Mouse (Mus musculus) midbrain, embryonic 11.5 days (tissue): ENCODE data around the gene Nxpe4. TPM values are rescaled to one million over a fixed set of nuclear protein-coding genes. Genes with fewer than 3 reads are reported as not detected.
A peak's percentile ranks its signal among the peaks of the same experiment; 100 is the strongest.
"Not testable (repeated sequence)": the region's sequence is repeated elsewhere in the genome, so short reads cannot be mapped to it uniquely, and the experiment has no call there.

Experiments used
- ATAC-seq: fragments of 200-750 bp; cut with Nextera tagmentation; 2 replicates; pipeline ENCODE4 v1.8.0; 2017; ENCODE audit warnings: moderate TSS enrichment, moderate library complexity; ENCODE audit not compliant: low FRiP score
- DNase-seq: peaks from one replicate; pipeline ENCODE4 v3.0.0; 2015; ENCODE audit warnings: low spot score; ENCODE audit errors: missing footprints
- H3K27ac ChIP-seq: fragments of 300-500 bp; sonication (generic); 2 replicates; pipeline ENCODE4 v1.5.1; 2014; ENCODE audit warnings: low read depth, low read length
- H3K27me3 ChIP-seq: fragments of 300-500 bp; sonication (generic); 2 replicates; pipeline ENCODE4 v1.6.1; 2014; ENCODE audit warnings: mild to moderate bottlenecking, low read length, moderate library complexity, mixed read lengths; ENCODE audit not compliant: control insufficient read depth, insufficient read depth
- H3K36me3 ChIP-seq: fragments of 300-500 bp; sonication (generic); 2 replicates; pipeline ENCODE4 v1.6.1; 2014; ENCODE audit warnings: mild to moderate bottlenecking, low read length, moderate library complexity, mixed read lengths; ENCODE audit not compliant: control insufficient read depth, insufficient read depth
- H3K4me1 ChIP-seq: fragments of 300-500 bp; sonication (generic); 2 replicates; pipeline ENCODE4 v1.6.1; 2014; ENCODE audit warnings: low read length; ENCODE audit not compliant: control insufficient read depth, insufficient read depth
- H3K4me2 ChIP-seq: fragments of 300-500 bp; sonication (generic); 2 replicates; pipeline ENCODE4 v1.6.1; 2014; ENCODE audit warnings: mild to moderate bottlenecking, moderate library complexity
- H3K4me3 ChIP-seq: fragments of 300-500 bp; sonication (generic); 2 replicates; pipeline ENCODE4 v1.5.1; 2014; ENCODE audit warnings: low read depth, low read length
- H3K9ac ChIP-seq: fragments of 300-500 bp; sonication (generic); 2 replicates; pipeline ENCODE4 v1.6.1; 2014; ENCODE audit warnings: low read length
- H3K9me3 ChIP-seq: fragments of 300-500 bp; sonication (generic); 2 replicates; pipeline ENCODE4 v1.6.1; 2016; ENCODE audit warnings: low read length; ENCODE audit not compliant: control insufficient read depth
- WGBS: fragments of 180-500 bp; shearing (Covaris S2); extraction: QIAGEN DNeasy Blood & Tissue Kit; methylation state at CpG from one replicate; pipeline ENCODE4 v1.1.7; 2014; 5-methylcytosine and 5-hydroxymethylcytosine counted together
- polyA plus RNA-seq: library from polyadenylated mRNA; unstranded; fragments of >200 nt; fragmentation: Nextera tagmentation; extraction: Ambion mirVana; gene quantifications from 2 replicates; pipeline ENCODE4 v1.2.1, GENCODE M21; 2014

Nxpe4 gene
- 7.6 and 9.3 TPM in 2 replicates for polyA plus RNA-seq

DNA sequence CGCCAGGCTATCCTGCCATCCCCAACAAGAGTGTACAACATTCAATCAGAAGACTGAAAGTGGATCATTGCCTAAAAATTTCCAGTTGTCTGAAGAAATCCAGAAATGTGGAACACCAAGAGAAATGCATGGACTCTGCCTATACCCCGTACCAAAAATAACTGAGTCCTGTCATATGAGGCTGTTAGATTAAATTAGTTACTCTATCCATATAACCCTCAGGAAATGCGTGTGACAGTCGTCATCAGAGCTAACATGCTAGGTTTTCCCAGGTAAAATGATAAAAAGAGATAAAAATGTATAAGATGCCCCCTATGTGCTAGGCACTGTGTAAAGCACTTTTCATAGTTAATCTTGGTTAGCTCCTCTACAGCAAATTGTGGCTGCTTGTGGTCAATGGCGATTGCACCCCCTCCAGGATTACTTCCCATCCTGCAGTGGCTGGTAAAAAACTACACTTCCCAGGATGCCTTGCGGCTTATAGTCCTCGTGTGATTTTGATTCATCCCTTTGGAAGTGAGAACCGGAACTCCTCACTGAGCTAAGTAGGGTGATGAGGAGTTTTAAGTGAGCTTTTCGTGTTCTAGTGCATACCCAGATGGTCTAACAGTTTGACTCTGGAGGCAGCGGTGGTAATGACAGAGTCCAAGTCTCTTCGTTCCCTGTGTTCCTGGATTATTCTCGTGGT is at the start of gene Nxpe4:
Gene Nxpe4, plus strand, starts transcription at position 519 of the 688 bp plus-strand sequence.
- peak; percentile 98 for DNase-seq
- H3K9me3 ChIP-seq = no peaks in the 10 kb centered on the region
- H3K27ac ChIP-seq = no peak within 1 kb of the TSS
- H3K36me3 ChIP-seq = no peaks in the 10 kb centered on the region
- peak within 1 kb of the TSS; percentile 39 for H3K4me3 ChIP-seq
- peak within 1 kb of the TSS; percentile 47 for H3K4me2 ChIP-seq
- peak; percentile 77 for ATAC-seq
- H3K27me3 ChIP-seq = no peaks in the 10 kb centered on the region
- H3K4me1 ChIP-seq = peaks cover 5% of the 10 kb centered on the region; the same call in 1 of the 2 replicates
- peak within 1 kb of the TSS; percentile 58 for H3K9ac ChIP-seq
- WGBS = 33% methylated on average over 12 of the region's 12 CpGs

DNA sequence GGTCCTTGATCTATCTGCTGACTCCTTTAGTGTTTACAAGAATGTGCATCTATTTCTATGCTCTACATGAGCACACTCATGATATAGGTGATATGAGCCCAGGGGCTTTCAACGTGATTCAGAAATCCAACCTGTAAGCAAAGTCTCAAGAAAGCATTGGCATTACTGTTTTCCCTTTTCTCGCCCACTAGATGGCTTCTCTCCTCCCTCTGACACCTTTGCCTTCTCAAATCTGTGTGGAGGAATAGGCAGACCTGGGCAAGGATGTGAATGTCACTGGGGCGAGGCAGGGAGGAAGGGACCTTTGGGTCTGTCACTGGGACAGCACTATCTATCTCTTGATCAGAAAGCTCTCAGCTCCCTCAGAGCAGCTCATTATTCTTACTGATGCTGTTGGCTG is 35.0 kb upstream of the Nxpe4 start:
- 45% methylated on average over 3 of the region's 3 CpGs for WGBS
- Histone ChIP-seq H3K27me3 (no peaks in the 10 kb centered on the region), H3K9ac (no peak overlapping the region)

DNA sequence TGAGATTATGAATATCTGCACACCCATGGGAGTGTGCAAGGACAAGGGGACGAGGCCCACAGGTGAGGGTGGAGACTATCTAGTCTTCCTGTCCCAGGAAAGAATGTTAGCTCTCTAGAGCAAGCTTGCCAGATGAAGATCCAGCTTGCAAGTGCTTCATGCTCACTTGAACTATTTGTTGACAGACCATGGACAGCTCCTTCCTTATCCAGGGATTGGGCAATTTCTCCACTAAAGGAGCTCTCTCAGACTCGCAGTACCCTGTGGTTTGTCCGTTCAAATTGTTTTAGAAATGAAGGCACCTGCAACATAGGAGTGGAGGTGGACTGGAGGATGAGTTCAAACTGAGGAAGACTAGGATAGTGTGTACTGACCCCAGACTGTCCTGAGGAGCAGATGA is 24.3 kb upstream of the Nxpe4 start:
- H3K9ac ChIP-seq = no peak overlapping the region
- DNase-seq (no peak), ATAC-seq (no peak)
- no peaks in the 10 kb centered on the region for H3K9me3 ChIP-seq
- peaks cover 9% of the 10 kb centered on the region; the same call in 1 of the 2 replicates for H3K27me3 ChIP-seq
- no peak overlapping the region for H3K4me2 ChIP-seq
- peaks cover 10% of the 10 kb centered on the region for H3K4me1 ChIP-seq
- H3K36me3 ChIP-seq = no peaks in the 10 kb centered on the region
- no peak overlapping the region for H3K27ac ChIP-seq
- no peak overlapping the region for H3K4me3 ChIP-seq
- 42% methylated on average over 3 of the region's 3 CpGs for WGBS

More for the DNA sequence above, 35.0 kb upstream of the Nxpe4 start:
- DNase-seq = no peak
- Histone ChIP-seq H3K36me3 (no peaks in the 10 kb centered on the region), H3K27ac (no peak overlapping the region), H3K4me2 (no peak overlapping the region), H3K4me1 (no peaks in the 10 kb centered on the region), H3K4me3 (no peak overlapping the region), H3K9me3 (no peaks in the 10 kb centered on the region)
- no peak for ATAC-seq

DNA sequence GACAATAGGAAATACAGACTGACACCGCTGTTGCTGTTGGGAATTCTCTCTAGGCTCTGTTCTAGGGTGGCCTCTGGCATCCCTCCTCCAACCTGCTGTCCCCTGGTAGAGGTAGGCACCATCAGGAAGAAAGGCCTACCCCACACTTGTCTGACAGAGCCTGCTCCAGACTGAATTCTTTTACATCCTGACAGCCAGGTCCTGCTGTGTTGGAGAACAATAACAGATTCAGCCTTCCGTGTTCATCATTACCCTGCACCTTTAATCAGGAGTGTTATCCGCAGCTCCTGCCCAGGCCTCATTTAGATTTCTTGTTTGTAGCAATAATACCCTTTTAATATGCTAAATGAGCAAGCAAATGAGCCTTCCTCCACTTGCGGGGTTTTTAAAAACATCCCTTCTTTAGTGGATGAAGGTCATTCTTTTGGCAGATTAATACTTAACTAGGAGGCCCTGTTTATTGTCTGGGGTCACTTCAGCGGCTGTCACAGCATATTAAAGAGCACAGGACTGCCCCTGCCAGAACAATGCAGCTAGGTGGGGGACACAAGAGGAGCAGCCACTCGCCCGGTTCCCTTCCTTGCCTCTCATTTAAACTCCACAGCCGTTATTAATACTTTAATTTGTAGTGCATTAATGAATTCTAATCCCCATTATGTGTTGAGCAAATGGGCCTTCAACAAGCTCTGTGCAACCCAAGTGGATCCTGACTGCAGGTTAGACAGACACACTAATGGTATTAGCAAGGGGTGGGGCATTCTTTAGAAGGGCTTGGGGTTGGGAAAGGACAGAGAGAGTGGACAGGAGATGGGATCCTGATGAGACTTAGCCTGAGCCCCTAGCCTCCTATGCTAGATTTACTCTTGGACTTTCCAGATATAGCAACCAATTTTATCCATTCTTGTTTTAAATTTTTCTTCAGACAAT is 21.1 kb upstream of the Nxpe4 start:
- H3K9me3 ChIP-seq = no peaks in the 10 kb centered on the region
- peaks cover 10% of the 10 kb centered on the region for H3K4me1 ChIP-seq
- no peak overlapping the region for H3K27ac ChIP-seq
- H3K4me3 ChIP-seq = no peak overlapping the region
- no peak overlapping the region for H3K9ac ChIP-seq
- ATAC-seq = no peak
- WGBS = 11% methylated on average over 8 of the region's 8 CpGs
- peak; percentile 86 for DNase-seq
- H3K36me3 ChIP-seq = no peaks in the 10 kb centered on the region
- H3K27me3 ChIP-seq = peaks cover 11% of the 10 kb centered on the region
- H3K4me2 ChIP-seq = no peak overlapping the region

DNA sequence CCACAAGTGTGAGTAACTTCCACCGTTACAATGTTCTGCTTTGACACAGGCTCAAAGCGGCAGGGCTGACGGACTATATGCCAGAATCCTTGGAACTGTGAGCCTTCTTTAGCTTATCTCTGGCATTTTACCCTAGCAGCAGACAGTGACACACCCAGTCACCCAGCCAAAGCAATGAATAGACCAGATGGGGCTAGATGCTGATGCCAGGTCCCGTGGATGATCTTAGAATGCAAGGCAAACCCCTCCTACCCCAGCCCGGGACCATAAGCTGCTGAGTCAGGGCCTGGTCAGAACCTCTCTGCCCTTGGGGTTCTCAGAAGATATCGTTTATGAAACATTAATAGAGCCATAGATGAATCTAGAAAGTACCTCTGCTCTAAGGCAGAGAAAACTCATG is 19.2 kb upstream of the Nxpe4 start:
- Histone ChIP-seq H3K4me1 (peaks cover 10% of the 10 kb centered on the region), H3K36me3 (no peaks in the 10 kb centered on the region), H3K9ac (no peak overlapping the region), H3K4me3 (no peak overlapping the region), H3K27ac (no peak overlapping the region), H3K9me3 (no peaks in the 10 kb centered on the region), H3K27me3 (peaks cover 11% of the 10 kb centered on the region), H3K4me2 (no peak overlapping the region)
- ATAC-seq (no peak), DNase-seq (no peak)
- 91% methylated on average over 6 of the region's 6 CpGs for WGBS

DNA sequence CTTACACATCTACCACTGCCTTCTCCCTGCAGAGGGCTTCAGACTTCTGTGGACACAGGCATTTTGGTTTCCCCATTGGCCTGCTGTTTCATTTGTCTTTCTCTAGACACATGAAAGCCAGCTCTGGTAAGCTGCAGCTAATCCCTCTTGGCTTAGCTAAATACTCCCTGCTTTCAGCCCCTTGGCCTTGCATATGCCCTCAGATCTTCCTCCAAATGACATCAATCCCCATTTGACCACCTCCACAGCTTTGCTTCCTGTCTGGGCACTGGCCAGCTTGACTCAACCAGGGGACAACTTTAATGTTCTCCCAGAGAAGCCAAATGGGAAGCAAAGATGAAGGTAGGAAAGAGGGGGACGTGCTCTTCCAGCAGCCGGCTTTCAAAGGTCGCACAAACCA is 15.1 kb upstream of the Nxpe4 start:
- no peak overlapping the region for H3K9ac ChIP-seq
- no peaks in the 10 kb centered on the region for H3K9me3 ChIP-seq
- no peak overlapping the region for H3K4me2 ChIP-seq
- no peaks in the 10 kb centered on the region for H3K36me3 ChIP-seq
- WGBS = 76% methylated on average over 3 of the region's 3 CpGs
- no peaks in the 10 kb centered on the region for H3K4me1 ChIP-seq
- H3K27ac ChIP-seq = no peak overlapping the region
- no peak for ATAC-seq
- H3K27me3 ChIP-seq = peaks cover 7% of the 10 kb centered on the region
- no peak overlapping the region for H3K4me3 ChIP-seq
- DNase-seq = no peak

DNA sequence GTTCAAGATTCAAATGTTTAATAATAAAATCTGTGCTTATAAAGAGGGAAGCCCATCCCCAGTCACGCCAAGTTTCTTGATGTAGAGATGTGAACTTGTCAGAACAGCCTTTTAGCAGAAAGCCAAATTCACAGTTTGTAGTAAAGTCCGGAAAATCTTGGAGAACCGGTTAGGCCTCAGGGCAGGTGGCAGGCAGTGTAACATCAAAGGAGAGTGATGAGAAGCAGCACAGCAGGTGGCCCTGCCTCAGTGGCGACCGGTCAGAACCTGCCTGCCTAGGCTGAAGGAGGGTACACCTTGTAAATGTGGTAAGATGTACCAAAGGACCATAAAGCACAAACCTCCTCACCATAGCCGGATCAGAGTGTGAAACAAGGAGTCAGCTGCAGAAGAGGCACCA is 4.7 kb downstream of the Nxpe4 start:
- H3K4me3 ChIP-seq, H3K36me3 ChIP-seq, H3K4me2 ChIP-seq, ATAC-seq, H3K9ac ChIP-seq, DNase-seq, H3K9me3 ChIP-seq, H3K27ac ChIP-seq, H3K4me1 ChIP-seq, H3K27me3 ChIP-seq: not testable (repeated sequence)
- 70% methylated on average over 6 of the region's 6 CpGs for WGBS

DNA sequence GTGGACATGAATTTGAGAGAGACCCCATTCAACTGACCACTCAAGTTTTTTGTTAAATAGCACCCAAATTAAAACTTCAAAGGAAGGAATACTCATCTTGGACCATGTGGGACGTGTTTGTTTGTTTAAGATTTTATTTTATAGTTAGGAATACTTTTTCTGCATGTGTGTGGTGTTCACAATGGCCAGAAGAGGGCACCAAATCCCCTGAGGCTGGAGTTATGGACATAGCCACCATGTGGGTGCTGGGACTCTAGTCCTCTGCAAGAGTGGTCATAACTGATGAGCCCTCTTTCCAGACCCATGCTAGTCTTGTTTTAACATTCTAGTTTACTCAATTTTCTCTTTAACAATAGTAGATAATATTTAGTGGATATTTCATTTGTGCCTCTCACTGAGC is 14.9 kb downstream of the Nxpe4 start:
- Histone ChIP-seq H3K36me3 (no peaks in the 10 kb centered on the region), H3K4me2 (no peak overlapping the region), H3K9me3 (no peaks in the 10 kb centered on the region), H3K4me3 (no peak overlapping the region), H3K4me1 (no peaks in the 10 kb centered on the region), H3K27ac (no peak overlapping the region), H3K9ac (no peak overlapping the region), H3K27me3 (no peaks in the 10 kb centered on the region)
- DNase-seq (no peak), ATAC-seq (no peak)
- 68% methylated on average over 1 of the region's 1 CpGs for WGBS

DNA sequence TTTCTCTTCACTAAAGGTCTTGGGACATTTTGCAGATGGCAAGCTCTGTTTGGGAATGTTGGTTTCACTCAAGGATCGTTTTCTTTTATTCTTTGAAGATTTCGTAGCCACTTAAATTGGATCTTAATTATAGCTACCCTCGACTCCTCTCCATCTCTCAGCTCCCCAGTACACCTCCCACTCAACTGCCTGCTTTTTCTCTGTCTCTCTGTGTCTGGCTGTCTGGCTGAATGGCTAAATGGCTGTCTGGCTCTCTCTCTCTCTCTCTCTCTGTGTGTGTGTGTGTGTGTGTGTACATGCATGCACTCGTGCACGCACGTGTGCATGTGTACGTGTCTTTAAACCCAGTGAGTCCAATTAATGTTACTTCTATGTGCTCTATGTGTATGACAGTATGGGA is 19.5 kb downstream of the Nxpe4 start:
- ATAC-seq (no peak), DNase-seq (no peak)
- WGBS = 94% methylated on average over 7 of the region's 7 CpGs
- no peaks in the 10 kb centered on the region for H3K27me3 ChIP-seq
- no peak overlapping the region for H3K4me2 ChIP-seq
- H3K4me3 ChIP-seq = no peak overlapping the region
- peaks cover 2% of the 10 kb centered on the region; the same call in 1 of the 2 replicates for H3K4me1 ChIP-seq
- no peaks in the 10 kb centered on the region for H3K36me3 ChIP-seq
- no peak overlapping the region for H3K9ac ChIP-seq
- no peaks in the 10 kb centered on the region for H3K9me3 ChIP-seq
- no peak overlapping the region for H3K27ac ChIP-seq
